Mouse (Mus musculus) lung, postnatal 0 days (tissue): ENCODE results near the gene Slc37a1.
A peak's percentile ranks its signal among the peaks of the same experiment; 100 is the strongest.

Source experiments
- CTCF ChIP-seq: IDR thresholded peaks from 2 replicates; pipeline ENCODE4 v1.5.1; 2016; ENCODE audit warnings: antibody characterized with exemption, mild to moderate bottlenecking
- EP300 ChIP-seq: IDR thresholded peaks from 2 replicates; pipeline ENCODE4 v1.6.1; 2016; ENCODE audit warnings: antibody characterized with exemption, mild to moderate bottlenecking, control low read depth

GRCm38 (mm10) chr17:31315993-31316392 lies 29.4 kb downstream of the Slc37a1 start:
- TF ChIP-seq EP300 (peak; percentile 90), CTCF (no peak)
